Mouse (Mus musculus) cerebellum, adult 9-10 months (tissue): ENCODE results near the gene Rnf5.

ENCODE experiments used
- DNase-seq: peaks from one replicate; pipeline ENCODE4 v3.0.0; 2022

The Rnf5 gene

GRCm38 (mm10) chr17:34583819-34584218 is 19.7 kb downstream of the Rnf5 start:
- no peak for DNase-seq

DNA sequence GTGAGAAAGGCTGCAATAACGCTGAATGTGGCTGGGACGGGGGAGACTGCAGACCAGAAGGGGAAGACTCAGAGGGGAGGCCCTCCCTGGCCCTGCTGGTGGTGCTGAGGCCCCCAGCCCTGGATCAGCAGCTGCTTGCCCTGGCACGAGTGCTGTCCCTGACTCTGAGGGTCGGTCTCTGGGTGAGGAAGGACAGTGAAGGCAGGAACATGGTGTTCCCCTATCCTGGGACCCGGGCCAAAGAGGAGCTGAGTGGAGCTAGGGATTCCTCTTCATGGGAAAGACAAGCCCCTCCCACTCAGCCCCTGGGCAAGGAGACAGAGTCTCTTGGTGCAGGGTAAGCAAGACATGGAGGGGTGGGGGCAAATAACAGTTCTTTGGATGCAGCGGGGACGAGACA is 20.1 kb downstream of the Rnf5 start:
- peak; percentile 42 for DNase-seq

- peak; percentile 18 for DNase-seq
These were observed 21.0 kb downstream of the Rnf5 start for GRCm38 (mm10) chr17:34582528-34582927.

DNA sequence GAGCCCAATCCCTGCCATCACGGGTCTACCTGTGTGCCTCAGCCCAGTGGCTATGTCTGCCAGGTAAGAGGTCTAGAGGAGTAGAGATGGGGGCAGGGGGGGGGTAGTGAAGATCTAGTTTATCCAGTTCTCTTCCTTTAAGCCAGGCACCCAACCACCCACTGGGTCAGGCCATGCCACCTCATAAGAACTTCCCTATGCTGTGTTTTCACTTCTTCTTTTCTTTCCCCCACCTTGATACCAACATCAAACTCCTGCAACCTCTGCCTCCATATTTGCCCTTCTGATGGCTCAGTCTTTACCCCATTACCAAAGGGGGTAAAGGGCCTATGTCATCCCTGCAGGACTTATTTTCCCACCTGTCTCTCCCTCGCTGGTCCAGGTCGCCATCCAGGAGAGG is 25.4 kb downstream of the Rnf5 start:
- DNase-seq: no peak

GRCm38 (mm10) chr17:34576577-34576976 is 26.9 kb downstream of the Rnf5 start:
- no peak for DNase-seq

DNA sequence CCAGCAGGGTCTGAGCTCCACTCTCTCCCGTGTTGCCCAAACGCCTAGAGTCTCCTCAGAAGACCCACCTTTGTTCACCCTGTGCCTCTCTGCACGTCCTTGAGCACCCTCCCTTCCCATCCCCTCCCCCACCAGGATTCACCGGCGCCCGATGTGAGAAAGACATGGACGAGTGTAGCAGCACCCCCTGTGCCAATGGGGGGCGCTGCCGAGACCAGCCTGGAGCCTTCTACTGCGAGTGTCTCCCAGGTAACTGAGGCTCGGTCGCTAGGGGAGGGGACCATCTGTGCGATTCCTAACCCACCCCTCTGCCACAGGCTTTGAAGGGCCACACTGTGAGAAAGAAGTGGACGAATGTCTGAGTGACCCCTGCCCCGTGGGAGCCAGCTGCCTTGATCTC is 31.1 kb downstream of the Rnf5 start:
- no peak for DNase-seq

DNA sequence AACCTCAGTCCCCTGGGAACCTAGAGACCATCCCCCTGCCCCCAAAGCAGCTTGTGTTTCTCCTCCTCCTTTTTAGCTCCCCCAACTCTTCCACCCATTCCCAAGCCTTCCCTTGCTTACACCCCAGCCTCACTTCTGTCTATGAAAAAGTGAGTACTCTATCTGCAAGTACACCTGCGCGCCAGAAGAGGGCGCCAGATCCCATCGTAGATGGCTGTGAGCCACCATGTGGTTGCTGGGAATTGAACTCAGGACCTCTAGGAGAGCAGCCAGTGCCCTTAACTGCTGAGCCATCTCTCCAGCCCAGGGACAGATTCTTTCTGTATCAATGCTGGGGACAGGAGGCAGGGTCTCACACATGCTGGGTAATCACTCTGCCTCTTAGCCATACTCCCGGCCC is 31.6 kb downstream of the Rnf5 start:
- DNase-seq: no peak

- DNase-seq: no peak
These were observed 33.6 kb downstream of the Rnf5 start for GRCm38 (mm10) chr17:34569919-34570318.

GRCm38 (mm10) chr17:34568421-34568820 is 35.1 kb downstream of the Rnf5 start:
- no peak for DNase-seq

- no peak for DNase-seq
These were observed 36.2 kb downstream of the Rnf5 start for GRCm38 (mm10) chr17:34567311-34567710.

- no peak for DNase-seq
These were observed 38.7 kb downstream of the Rnf5 start for GRCm38 (mm10) chr17:34564796-34565195.

GRCm38 (mm10) chr17:34564003-34564421 is 39.5 kb downstream of the Rnf5 start, which contains the start of gene Notch4:
Notch4 (plus strand) TSS chr17:34564268.
- DNase-seq: no peak

GRCm38 (mm10) chr17:34563354-34563753 is 40.1 kb downstream of the Rnf5 start:
- no peak for DNase-seq

- DNase-seq: no peak
These were observed 40.9 kb downstream of the Rnf5 start for GRCm38 (mm10) chr17:34562595-34562994.

- no peak for DNase-seq
These were observed 42.3 kb downstream of the Rnf5 start for GRCm38 (mm10) chr17:34561200-34561599.

DNA sequence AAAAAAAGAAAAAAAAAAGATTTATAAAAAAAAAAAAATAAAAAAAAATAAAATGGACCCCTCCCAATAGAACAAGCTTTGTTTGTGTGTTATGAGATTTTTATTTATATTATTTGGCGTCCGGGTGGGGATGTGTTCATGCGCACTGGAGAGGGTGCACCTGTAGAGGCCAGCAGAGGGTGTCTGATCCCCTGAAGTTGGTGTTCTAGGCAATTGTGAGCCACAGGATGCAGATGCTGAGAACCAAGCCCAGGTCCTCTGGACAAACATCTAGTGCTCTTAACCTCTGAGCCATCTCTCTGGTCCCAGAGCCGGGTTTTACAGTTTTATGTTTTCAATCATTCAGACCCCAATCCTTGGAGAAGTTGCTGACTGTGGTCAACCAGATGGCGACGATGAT is 43.1 kb downstream of the Rnf5 start:
- no peak for DNase-seq

- no peak for DNase-seq
These were observed 43.6 kb downstream of the Rnf5 start for GRCm38 (mm10) chr17:34559895-34560294.

DNA sequence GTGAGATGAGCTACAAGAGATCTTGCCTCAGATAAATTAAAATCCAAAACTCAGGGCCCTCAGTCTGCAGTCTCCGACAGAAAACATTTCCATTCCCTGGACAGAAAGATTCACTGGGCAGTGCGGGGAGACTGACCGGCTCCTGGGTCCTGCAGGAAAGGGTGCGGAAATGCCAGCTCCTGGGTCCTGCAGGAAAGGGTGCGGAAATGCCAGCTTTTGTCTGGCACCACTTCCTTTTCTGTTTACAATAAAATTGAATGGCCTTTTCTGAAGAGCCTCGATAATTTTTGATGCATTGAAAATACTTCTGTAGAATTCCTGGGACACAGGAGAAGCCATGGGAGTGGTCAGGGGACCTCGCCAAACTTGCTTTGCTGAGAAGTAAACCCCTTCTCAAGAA is 44.4 kb downstream of the Rnf5 start:
- DNase-seq: no peak

GRCm38 (mm10) chr17:34557411-34557810 is 46.1 kb downstream of the Rnf5 start:
- no peak for DNase-seq

GRCm38 (mm10) chr17:34556406-34556805 is 47.1 kb downstream of the Rnf5 start:
- no peak for DNase-seq

DNA sequence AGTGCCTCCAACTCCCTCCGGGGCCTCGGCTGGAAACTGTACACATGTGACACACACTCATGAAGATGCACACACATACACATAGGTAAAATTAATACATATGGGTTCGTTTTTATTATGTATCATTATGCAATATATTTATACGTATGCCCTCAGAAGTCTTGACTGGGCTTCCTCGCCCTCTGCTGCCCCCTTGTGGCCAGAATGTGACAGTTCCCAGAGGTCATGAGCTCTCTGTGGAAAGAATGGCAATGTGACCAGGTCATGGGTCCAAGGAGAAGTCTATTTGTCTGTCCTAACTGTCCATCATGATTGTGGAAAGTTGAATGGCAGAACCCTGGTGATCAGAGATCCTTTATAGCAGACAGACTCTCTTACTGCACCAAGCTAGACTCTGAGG is 48.0 kb downstream of the Rnf5 start:
- peak; percentile 72 for DNase-seq
